Mouse (Mus musculus): Measurements from ENCODE around the gene Alpl.

Gene Alpl

DNA sequence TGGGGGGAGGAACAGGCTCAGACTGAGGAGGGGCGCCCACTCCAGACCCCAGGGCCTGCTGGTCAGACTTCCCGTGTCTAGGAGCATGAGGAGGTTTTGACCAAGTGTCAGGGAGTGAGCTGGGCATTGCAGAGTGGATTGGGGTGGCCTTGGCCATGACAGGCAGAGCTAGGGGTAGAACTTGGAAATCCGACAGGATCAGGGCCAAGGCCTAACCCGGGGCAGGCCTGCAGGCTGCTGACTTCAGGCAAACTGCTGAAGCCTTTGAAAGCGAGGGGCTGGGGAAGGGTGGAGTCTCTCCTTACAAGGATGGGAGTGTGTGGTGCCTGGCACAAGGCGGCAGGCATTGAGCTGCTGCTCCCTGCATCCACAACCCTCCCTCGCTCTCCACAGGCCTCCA, 79.2 kb downstream of the Alpl start:
- DNase-seq (ENCODE audit: low spot score): peak; percentile 68

DNA sequence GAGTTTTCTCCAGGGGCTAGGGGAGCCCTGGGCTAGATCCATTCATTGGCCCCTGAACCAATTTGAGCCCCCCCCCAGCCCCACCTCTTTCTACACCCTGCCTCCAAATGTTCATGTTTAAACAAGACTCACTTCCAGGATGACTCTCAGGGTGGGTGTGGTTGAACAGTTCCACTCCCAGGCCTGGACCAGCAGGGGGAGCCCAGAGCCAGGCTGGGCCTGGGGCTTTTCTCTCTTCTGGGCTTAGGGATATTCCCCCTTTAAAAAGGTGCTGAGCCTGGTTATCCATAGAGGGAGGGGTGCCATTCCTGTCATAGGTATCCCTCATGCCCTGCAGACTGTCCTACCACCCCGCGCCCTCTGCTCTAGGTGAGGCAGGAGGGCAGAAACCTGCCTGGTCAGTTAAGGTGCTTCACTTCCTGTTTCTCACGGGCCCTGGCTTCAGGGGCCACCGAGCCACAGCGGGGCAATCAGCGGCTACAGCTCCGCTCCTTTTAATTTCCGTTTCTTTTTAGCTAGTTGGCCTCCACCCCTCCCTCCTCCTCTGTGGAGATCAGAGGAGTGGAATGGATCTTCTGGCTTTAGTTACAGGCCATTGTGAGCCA, 82.1 kb downstream of the Alpl start:
- DNase-seq (ENCODE audit: low spot score): no peak

DNA sequence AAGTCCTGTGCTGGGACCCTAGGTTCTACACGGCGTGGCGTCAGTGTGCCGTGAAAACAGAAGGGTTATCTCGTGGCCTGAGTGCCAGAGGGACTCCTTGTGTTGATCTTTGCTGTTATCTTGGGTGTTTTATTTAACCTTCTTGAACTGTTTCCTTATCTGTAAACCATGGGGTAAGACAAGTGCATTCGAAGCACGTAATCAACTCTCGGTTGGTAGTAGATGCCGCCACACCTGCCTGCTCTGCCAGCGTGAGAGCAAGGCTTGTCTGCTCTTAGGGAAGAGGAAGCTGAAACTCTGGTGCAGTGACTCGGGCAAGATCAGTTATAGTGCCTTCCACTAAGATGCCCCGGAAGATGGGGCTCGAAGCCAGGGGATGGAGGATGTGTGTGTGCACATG, 83.2 kb downstream of the Alpl start:
- no peak for DNase-seq (ENCODE audit: low spot score)

DNA sequence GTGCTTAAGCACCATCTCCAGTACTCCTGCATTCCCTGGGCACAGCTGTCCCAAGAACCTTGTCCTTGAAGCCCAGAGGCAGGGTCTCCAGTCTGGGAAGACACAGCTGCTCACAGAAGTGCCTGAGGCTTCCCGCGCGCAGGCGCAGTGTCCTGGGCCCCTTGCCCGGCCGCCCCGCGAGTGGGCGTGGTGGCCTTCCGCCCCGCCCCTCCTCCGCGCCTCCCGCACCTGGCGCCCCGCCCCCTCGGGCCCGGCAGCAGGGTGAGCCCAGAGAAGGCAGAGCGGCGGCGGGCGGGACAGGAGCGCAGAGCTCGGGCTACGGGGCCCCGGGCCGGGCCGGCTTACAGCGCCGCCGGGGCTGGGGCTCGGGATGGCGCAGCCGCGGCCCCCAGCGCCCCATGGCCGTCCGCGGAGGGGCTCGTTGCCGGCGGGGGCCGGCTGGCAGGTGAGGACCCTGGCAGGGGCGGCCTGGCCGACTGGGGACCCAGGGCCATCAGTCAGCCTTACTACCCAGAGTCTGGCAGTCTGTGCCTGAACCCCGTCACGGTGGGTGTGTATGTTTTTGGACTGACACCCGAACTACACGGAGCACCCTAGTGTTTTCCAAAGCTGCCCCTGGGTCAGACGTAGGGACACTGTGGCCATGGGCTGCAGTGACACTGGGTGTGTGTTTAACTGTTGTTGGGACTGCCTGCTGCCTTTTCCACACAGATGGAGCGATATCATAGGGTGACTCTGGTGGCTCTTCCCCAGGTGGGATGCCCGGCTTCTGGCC, 88.8 kb downstream of the Alpl start:
- peak; percentile 87 for DNase-seq (ENCODE audit: low spot score)

DNA sequence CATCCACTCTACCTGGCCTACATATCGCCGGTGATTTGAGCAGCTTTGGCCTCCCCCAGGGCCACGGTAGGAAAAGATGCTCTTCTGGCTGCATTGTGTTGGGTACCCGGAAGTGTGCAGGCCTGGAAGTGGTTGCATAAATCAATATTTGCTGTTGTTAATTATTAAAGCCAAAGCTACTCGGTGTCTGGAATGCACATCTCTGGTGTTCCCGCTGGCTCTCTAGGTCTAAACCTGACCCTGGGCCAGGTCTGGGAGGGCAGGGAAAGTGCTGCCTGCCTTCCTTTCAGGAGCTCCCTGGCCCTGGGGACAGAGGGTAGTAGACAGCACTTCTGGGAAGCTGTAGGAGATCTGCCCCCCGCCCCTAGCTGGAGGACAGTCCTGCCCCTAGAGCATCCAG, 89.7 kb downstream of the Alpl start:
- DNase-seq (ENCODE audit: low spot score): no peak

DNA sequence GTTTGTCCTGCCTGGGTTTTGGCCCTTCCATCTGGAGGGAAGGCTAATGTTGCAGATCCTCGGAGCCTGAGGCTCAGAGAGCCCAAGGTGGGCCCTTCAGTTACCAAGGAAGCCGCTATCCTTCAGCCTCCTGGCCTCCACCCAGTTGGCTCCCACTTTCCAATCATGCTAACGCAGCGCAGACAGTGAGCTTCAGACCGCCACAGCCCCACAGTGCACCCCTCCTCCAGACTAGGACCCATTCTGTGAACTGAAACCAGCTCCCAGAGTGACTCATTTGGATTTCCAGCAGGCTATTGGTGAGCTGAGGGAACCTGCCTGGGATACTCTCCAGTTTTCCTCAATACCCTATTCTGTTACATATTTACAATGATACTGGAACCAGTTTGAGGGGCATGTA, 90.8 kb downstream of the Alpl start:
- no peak for DNase-seq (ENCODE audit: low spot score)

DNA sequence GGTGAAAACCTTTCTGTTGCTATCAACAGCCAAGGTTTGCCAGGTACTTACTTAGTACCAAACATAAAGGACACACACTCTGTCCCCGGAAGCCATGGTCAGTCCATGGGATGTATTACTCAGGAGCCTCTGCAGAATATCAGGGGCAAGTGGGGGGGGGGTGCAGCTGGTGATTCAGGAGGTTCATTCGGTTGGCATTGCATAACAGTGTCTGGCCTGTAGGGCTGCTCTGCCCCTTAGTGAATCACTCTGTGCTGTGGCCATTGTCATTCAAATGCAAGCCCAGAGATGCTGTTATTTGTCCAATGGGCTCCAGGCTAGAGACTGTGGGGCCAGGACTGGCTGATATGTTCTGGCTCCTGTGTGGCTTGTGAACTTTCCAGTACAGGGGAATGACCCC, 91.6 kb downstream of the Alpl start:
- DNase-seq (ENCODE audit: low spot score): no peak

DNA sequence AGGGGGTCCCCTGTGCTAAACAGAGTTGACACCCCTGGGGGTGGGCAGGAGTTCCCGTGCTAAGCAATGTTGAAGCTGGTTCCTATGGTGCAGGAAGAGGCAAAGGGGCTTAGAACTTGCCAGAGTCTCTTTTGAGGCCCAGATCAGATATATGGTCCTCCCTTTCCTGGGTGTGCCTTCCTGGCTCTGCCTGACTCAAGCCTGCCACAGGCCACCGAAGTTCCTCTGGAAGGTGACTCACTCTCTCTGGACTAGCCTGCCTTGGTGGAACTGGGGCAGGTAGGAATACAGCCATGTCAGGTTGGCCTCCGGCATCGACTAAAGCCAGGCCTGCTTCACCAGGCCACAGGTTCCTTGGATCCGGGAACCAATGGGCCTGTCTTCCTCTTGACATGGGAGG, 93.1 kb downstream of the Alpl start:
- DNase-seq (ENCODE audit: low spot score): no peak

DNA sequence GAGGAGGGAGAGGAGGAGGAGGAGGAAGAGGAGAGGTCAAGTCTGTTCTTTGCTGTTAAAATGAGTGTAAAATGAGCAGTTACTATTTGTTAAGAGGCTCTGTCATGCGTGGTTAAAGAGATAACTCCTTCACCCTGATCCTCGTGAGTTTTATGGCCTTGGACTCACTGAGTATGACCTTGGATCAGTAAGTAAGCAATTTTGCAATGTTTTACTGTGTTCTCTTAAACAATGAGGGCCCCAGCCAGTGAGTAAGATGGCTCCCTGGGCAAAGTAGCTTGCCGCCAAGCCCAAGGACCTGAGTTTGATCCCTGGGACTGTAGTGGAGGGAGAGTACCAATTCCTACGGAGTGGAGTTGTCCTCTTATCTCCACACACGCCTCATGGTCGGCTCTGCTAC, 95.2 kb downstream of the Alpl start:
- DNase-seq (ENCODE audit: low spot score): no peak

DNA sequence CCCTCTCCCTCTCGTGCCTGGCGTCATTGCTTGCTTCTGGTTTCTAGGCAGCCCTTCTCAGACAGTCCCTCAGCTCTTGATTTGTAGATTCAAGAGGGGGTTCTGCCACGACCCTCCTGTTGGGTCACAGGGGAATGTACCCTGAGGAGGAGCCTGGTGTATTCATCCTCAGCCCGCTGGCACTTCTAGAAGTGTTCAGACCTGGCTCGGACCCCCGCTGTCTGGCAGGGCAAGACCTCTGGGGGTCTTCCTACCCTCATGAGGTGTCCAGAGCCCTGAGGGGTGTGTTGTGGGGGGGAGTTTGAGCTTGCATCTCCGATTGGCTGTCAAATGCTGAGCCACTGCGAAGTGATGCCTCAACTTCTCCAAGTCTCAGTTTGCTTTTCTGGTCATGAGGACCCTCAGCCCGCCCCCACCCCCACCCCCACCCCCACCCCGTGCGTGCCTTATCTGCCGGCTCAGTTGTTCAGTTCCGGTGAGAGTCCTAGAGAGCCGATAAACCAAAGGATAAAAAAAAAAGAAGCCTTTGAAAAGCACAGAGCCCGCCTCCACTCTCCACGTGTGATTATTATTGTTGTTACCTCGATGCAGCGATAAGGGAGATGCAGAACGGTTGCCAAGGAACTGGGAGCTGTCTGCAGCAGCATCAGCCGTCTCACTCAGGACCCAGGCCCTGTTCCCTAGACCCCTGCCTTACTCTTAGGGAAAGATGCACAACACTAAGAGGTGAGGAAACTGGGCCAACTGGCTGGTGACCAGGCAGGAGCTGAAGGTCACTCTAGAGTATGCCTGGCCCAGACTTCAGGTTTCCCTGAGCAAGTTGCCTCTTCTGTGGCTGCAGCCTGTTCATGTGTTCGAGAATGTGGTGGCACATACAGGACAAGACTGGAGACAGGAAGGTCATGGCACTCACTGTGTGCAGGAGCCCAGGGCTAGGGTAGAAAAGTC, 96.6 kb downstream of the Alpl start:
- DNase-seq (ENCODE audit: low spot score): no peak

DNA sequence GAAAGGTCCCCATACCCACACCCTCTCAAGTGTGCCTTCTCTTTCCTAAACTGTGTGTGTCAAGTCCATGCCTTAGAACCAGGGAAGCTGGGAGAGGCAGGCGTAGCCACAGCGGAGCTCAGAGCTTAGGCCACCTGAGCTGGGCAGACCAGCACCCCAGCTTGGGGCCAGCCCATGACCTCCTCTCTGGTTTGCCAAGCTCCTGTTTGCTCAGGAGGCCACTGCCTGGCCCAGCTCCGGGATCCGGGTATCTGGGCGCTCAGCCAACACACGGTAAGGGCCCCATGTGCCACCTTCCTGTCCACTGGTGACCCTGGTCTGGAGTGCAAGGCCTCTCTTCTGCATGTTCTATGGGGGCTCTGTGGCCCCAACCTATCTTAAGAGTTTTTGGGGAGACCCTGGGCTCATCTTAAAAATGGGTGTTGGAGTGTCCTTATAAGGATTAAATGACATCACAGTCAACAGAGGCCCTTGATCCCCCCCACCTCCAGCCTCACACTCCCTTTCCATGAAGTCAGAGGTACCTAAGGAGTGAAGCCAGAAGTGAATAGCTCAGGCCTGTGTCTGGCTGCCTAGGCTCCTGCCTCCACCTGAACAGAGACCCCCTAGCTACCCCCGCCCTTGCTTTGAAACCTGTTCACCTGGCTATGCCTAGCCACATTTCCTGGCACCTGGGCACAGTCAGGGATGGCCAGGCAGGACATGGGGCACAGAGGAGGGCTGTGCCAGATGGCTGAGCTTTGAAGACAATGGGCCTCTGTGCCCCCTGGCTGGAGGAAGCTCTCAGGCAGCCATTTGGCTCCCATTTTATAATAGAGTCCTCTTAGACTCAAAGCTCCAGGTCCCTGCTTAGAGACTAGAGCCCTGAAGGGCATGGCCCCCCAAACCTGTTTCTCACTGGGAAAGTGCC, 97.9 kb downstream of the Alpl start:
- no peak for DNase-seq (ENCODE audit: low spot score)

DNA sequence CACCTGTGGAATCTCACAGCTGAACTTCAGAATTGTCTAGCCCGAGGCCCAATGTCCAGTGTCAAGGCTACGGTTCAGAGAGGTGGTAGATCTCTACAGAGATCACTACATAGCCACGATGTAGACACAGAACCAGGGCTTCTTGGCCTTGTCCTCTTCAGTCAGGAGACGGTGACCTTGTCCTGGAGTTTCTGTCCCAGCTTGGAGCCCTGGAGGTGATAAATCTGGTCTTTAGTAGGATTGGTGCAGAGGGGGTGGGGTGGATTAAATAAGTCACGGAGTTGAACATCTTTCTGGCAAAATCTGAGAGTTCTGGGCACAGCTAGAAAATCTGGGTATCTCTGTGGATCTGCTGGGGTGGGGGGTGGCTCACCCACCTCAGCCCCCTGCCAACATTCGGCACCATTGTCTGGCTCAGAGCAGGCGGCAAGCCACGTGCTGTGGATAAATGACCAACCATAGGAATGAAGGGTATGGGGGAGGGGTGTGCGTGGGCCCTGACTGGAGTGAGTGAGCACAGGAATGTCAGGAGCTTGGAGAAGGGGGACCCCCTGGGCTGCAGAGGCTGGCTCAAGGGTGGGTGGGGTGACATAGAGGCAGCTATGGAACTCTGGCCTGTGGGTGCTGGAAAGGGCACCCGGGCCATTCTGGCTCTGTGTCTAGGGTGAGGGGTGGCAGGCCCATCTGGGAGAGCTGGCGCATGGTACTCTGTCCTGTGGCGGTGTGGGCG, 98.9 kb downstream of the Alpl start:
- no peak for DNase-seq (ENCODE audit: low spot score)

DNA sequence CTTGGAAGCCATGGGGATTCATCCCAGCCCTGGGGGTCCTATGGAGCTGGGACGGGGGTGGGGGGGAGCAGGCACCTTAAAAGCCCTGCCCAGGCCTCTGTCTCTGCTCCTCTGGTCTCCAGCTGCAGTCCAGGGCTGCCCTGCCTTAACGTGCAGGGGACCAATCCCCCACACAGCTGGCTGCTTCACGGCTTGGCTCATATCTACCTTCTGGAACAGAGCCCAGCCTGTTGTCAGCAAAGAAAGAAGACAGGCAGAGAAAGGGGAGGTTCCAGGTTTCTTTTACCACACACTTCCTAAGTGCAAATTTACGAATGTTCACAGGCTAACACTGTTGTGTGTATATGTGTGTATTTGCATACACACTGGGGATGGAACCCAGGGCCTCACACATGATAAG, 100.3 kb downstream of the Alpl start:
- peak; percentile 50 for DNase-seq (ENCODE audit: low spot score)

DNA sequence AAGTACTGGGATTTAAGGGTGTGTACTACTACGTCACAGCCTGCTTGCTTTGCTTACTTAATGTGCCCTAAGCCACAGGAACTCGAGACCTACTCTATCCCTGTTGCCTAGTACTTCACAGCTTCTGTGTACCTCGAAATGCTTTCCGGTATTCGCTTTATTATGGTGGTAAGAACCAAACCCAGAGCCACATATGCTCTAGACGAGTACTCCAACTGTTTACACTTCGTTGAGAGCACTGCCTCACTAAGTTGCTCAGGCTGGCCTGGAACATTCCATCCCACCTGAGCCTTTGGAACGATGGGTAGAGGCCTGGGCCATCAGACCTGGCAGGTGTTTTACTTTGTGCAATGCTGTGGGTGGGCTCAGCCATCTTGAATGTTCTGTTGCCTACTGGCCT, 100.9 kb downstream of the Alpl start:
- DNase-seq (ENCODE audit: low spot score): no peak

DNA sequence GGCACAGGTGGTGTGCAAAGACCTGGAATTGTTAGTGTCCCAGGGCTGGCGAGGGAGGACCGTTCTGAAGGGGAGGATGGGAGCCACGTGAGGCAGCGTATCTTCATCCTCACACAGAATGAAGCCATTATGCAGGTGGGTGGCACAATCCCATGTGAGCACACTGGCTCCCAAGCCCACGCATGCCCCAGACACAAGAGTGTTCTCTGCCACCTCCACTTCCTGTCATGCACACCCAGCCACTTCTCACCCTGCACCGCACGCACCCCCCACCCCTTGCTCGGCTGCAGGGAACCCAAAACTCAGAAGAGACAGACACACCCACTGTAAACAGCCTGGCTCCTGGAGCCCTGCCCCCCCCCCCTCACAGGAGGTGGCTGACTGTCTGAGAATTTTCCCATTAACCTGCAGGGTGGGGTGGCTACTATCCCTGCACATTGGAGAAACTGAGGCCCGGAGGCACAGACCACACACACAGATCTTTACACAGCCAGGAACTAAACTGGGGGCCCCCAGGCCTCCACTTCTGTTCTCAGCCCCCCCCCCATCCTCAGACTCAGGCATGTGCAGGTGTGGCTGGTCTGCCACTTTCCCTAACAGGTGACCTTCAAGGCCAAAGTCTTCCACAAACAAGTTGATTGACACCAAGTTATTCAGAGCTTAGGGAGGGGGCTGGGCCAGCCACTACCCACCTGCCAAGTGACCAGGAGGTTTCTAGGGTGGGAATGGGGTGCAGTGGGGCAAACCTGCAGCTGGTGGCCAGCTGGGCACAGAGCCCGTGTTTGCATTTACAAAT, 103.9 kb downstream of the Alpl start:
- DNase-seq (ENCODE audit: low spot score): no peak
